Mouse (Mus musculus) heart, embryonic 15.5 days (tissue): Measurements from ENCODE around the gene Snx8. TPM values are rescaled to one million over a fixed set of nuclear protein-coding genes. Genes with fewer than 3 reads are reported as not detected.
A peak's percentile ranks its signal among the peaks of the same experiment; 100 is the strongest.

Experiments used
- ATAC-seq: fragments of 200-750 bp; cut with Nextera tagmentation; replicated peaks from 2 replicates; pipeline ENCODE4 v1.8.0; 2017; ENCODE audit warnings: low read depth, moderate TSS enrichment; ENCODE audit not compliant: insufficient number of reproducible peaks, insufficient read depth, low FRiP score
- H3K27ac ChIP-seq: fragments of 300-500 bp; sonication (generic); 2 replicates; pipeline ENCODE4 v1.5.1; 2015; ENCODE audit warnings: mild to moderate bottlenecking, inconsistent platforms
- H3K27me3 ChIP-seq: fragments of 300-500 bp; sonication (generic); 2 replicates; pipeline ENCODE4 v1.6.1; 2015; ENCODE audit warnings: inconsistent platforms
- H3K36me3 ChIP-seq: fragments of 300-500 bp; sonication (generic); 2 replicates; pipeline ENCODE4 v1.6.1; 2015; ENCODE audit warnings: mild to moderate bottlenecking, inconsistent platforms
- H3K4me1 ChIP-seq: fragments of 300-500 bp; sonication (generic); replicated peaks from 2 replicates; pipeline ENCODE4 v1.6.1; 2015; ENCODE audit warnings: inconsistent platforms
- H3K4me2 ChIP-seq: fragments of 300-500 bp; sonication (generic); 2 replicates; pipeline ENCODE4 v1.6.1; 2015; ENCODE audit warnings: inconsistent platforms, mild to moderate bottlenecking, moderate library complexity
- H3K4me3 ChIP-seq: fragments of 300-500 bp; sonication (generic); 2 replicates; pipeline ENCODE4 v1.5.1; 2015; ENCODE audit warnings: mild to moderate bottlenecking, inconsistent platforms
- H3K9ac ChIP-seq: fragments of 300-500 bp; sonication (generic); 2 replicates; pipeline ENCODE4 v1.6.1; 2015; ENCODE audit warnings: mild to moderate bottlenecking, inconsistent platforms
- H3K9me3 ChIP-seq: fragments of 300-500 bp; sonication (generic); replicated peaks from 2 replicates; pipeline ENCODE4 v1.6.1; 2016; ENCODE audit warnings: inconsistent platforms
- WGBS: fragments of 180-500 bp; shearing (Covaris S2); methylation state at CpG from one replicate; pipeline ENCODE4 v1.1.7; 2015; ENCODE audit warnings: mixed read lengths; 5-methylcytosine and 5-hydroxymethylcytosine counted together
- polyA plus RNA-seq: library from polyadenylated mRNA; unstranded; fragments of >200 nt; fragmentation: Nextera tagmentation; extraction: Ambion mirVana; gene quantifications from 2 replicates; pipeline ENCODE4 v1.2.1, GENCODE M21; 2015

Snx8 gene
- polyA plus RNA-seq = 14.8 and 17.5 TPM in 2 replicates

GRCm38 (mm10) chr5:140388588-140389576 is at the start of gene Snx8:
Snx8 (minus strand) TSS chr5:140389262.
- peak within 1 kb of the TSS; percentile 70 for H3K9ac ChIP-seq
- H3K27ac ChIP-seq = 0 out of 2 replicates have a peak within 1 kb of the TSS, but pooled peaks have one; percentile 21
- H3K4me1 ChIP-seq = peaks cover 17% of the 10 kb centered on the region
- no peaks in the 10 kb centered on the region for H3K27me3 ChIP-seq
- peak; percentile 91 for ATAC-seq
- H3K36me3 ChIP-seq = no peaks in the 10 kb centered on the region
- peak within 1 kb of the TSS; percentile 94 for H3K4me2 ChIP-seq
- under 1% methylated on average over 63 of the region's 63 CpGs for WGBS
- no peaks in the 10 kb centered on the region for H3K9me3 ChIP-seq
- H3K4me3 ChIP-seq = peak within 1 kb of the TSS; percentile 71

- no peaks in the 10 kb centered on the region for H3K27me3 ChIP-seq
- ATAC-seq = no peak
- H3K27ac ChIP-seq = no peak overlapping the region
- no peak overlapping the region for H3K4me3 ChIP-seq
- 94% methylated on average over 17 of the region's 17 CpGs for WGBS
- H3K36me3 ChIP-seq = peaks cover 40% of the 10 kb centered on the region
- no peak overlapping the region for H3K4me2 ChIP-seq
- H3K4me1 ChIP-seq = peaks cover 15% of the 10 kb centered on the region
- H3K9me3 ChIP-seq = no peaks in the 10 kb centered on the region
- H3K9ac ChIP-seq = no peak overlapping the region
Observed at GRCm38 (mm10) chr5:140425016-140425783, 36.1 kb upstream of the Snx8 start.

- Histone ChIP-seq H3K4me3 (peak overlapping the region; percentile 95), H3K36me3 (no peaks in the 10 kb centered on the region), H3K4me1 (peaks cover 20% of the 10 kb centered on the region), H3K4me2 (peak overlapping the region; percentile 87), H3K9me3 (no peaks in the 10 kb centered on the region), H3K9ac (peak overlapping the region; percentile 94), H3K27ac (no peak overlapping the region), H3K27me3 (no peaks in the 10 kb centered on the region)
- no peak for ATAC-seq
- 52% methylated on average over 4 of the region's 4 CpGs for WGBS
Observed at GRCm38 (mm10) chr5:140420616-140421015, 31.6 kb upstream of the Snx8 start.

- peaks cover 20% of the 10 kb centered on the region for H3K4me1 ChIP-seq
- H3K9ac ChIP-seq = peak overlapping the region; percentile 94
- under 1% methylated on average over 62 of the region's 62 CpGs for WGBS
- H3K9me3 ChIP-seq = no peaks in the 10 kb centered on the region
- H3K36me3 ChIP-seq = no peaks in the 10 kb centered on the region
- H3K27me3 ChIP-seq = no peaks in the 10 kb centered on the region
- peak overlapping the region; percentile 95 for H3K4me3 ChIP-seq
- peak; percentile 30 for ATAC-seq
- H3K4me2 ChIP-seq = peak overlapping the region; percentile 87
- H3K27ac ChIP-seq = peak overlapping the region; percentile 97
Observed at GRCm38 (mm10) chr5:140419442-140420080, 30.5 kb upstream of the Snx8 start.

GRCm38 (mm10) chr5:140418489-140419441 is 29.7 kb upstream of the Snx8 start, which contains the start of gene Eif3b:
Eif3b (plus strand) TSS chr5:140419328.
- ATAC-seq = peak; percentile 87
- Histone ChIP-seq H3K4me2 (peak within 1 kb of the TSS; percentile 87), H3K27ac (peak within 1 kb of the TSS; percentile 97), H3K27me3 (no peaks in the 10 kb centered on the region), H3K4me3 (peak within 1 kb of the TSS; percentile 95), H3K9me3 (no peaks in the 10 kb centered on the region), H3K36me3 (no peaks in the 10 kb centered on the region), H3K4me1 (peaks cover 20% of the 10 kb centered on the region), H3K9ac (peak within 1 kb of the TSS; percentile 94)
- under 1% methylated on average over 65 of the region's 65 CpGs for WGBS

- Histone ChIP-seq H3K4me1 (peaks cover 20% of the 10 kb centered on the region), H3K9me3 (no peaks in the 10 kb centered on the region), H3K4me3 (peak overlapping the region; percentile 95), H3K9ac (peak overlapping the region; percentile 94), H3K27ac (peak overlapping the region; percentile 97), H3K4me2 (peak overlapping the region; percentile 87), H3K27me3 (no peaks in the 10 kb centered on the region), H3K36me3 (no peaks in the 10 kb centered on the region)
- 1% methylated on average over 12 of the region's 12 CpGs for WGBS
- ATAC-seq = no peak; the same call in 1 of the 2 replicates
Observed at GRCm38 (mm10) chr5:140418106-140418488, 29.0 kb upstream of the Snx8 start.

GRCm38 (mm10) chr5:140414647-140415046 is 25.6 kb upstream of the Snx8 start:
- no peak for ATAC-seq
- Histone ChIP-seq H3K27me3 (no peaks in the 10 kb centered on the region), H3K27ac (no peak overlapping the region), H3K4me2 (no peak overlapping the region), H3K36me3 (no peaks in the 10 kb centered on the region), H3K9me3 (no peaks in the 10 kb centered on the region), H3K9ac (no peak overlapping the region), H3K4me3 (no peak overlapping the region), H3K4me1 (no peaks in the 10 kb centered on the region)
- WGBS = 54% methylated on average over 4 of the region's 4 CpGs

GRCm38 (mm10) chr5:140411339-140411738 is 22.3 kb upstream of the Snx8 start:
- no peak overlapping the region for H3K9ac ChIP-seq
- no peaks in the 10 kb centered on the region for H3K9me3 ChIP-seq
- no peaks in the 10 kb centered on the region for H3K27me3 ChIP-seq
- H3K36me3 ChIP-seq = no peaks in the 10 kb centered on the region
- H3K4me2 ChIP-seq = no peak overlapping the region
- no peak overlapping the region for H3K4me3 ChIP-seq
- no peak overlapping the region for H3K27ac ChIP-seq
- WGBS = 24% methylated on average over 8 of the region's 8 CpGs
- no peak for ATAC-seq
- no peaks in the 10 kb centered on the region for H3K4me1 ChIP-seq

- Histone ChIP-seq H3K36me3 (no peaks in the 10 kb centered on the region), H3K27ac (no peak overlapping the region), H3K4me3 (no peak overlapping the region), H3K4me1 (no peaks in the 10 kb centered on the region), H3K4me2 (no peak overlapping the region), H3K27me3 (no peaks in the 10 kb centered on the region), H3K9ac (no peak overlapping the region), H3K9me3 (no peaks in the 10 kb centered on the region)
- no peak for ATAC-seq
Observed at GRCm38 (mm10) chr5:140408801-140409200, 19.7 kb upstream of the Snx8 start.

GRCm38 (mm10) chr5:140406666-140407065 is 17.6 kb upstream of the Snx8 start:
- no peak overlapping the region for H3K4me2 ChIP-seq
- no peak overlapping the region for H3K27ac ChIP-seq
- H3K4me3 ChIP-seq = no peak overlapping the region
- H3K27me3 ChIP-seq = no peaks in the 10 kb centered on the region
- no peak for ATAC-seq
- H3K4me1 ChIP-seq = no peaks in the 10 kb centered on the region
- no peak overlapping the region for H3K9ac ChIP-seq
- WGBS = 61% methylated on average over 6 of the region's 6 CpGs
- no peaks in the 10 kb centered on the region for H3K9me3 ChIP-seq
- no peaks in the 10 kb centered on the region for H3K36me3 ChIP-seq
